Mouse (Mus musculus): ENCODE data around the gene Xpot. TPM values are rescaled to one million over a fixed set of nuclear protein-coding genes. Genes with fewer than 3 reads are reported as not detected.

Xpot gene
- polyA plus RNA-seq, 1 experiment: 78.6 TPM

DNA sequence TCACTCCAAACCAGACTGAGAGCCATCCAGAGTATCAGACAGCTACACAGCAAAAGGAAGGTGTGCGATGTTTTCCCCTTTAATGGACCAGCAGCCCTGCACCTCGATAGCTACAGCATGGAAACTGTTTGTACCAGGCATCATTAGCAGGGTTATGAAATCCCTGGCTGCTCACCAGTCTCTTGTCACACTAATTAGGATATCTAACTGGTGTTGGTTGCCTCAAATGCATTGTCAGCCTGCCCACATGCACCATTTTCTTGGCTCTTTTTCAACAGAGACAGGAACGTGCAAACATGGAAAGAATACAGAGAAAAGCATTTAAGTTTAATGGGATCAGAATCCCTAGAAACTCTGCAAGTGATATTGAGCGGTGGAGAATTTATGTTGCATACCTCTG is 29.8 kb upstream of the Xpot start:
- Histone ChIP-seq H3ac (ENCODE audit: control insufficient read depth, insufficient read length) (no peak overlapping the region), H3K36me3 (ENCODE audit: control insufficient read depth, insufficient read depth) (no peaks in the 10 kb centered on the region), H3K4me2 (ENCODE audit: low read depth) (no peak overlapping the region), H3K79me2 (ENCODE audit: control insufficient read depth, insufficient read depth) (no peaks in the 10 kb centered on the region), H3K27me3 (ENCODE audit: control insufficient read depth, insufficient read depth, insufficient read length) (peaks cover 6% of the 10 kb centered on the region), H3K4me3 (no peak overlapping the region)
- TF ChIP-seq POLR2A (IDR thresholded peaks at IDR 0.05; ENCODE audit: insufficient read length, low read depth) (no peak), CEBPB (IDR thresholded peaks at IDR 0.05; ENCODE audit: insufficient read depth, poor library complexity, severe bottlenecking) (no peak), MAX (IDR thresholded peaks at IDR 0.05; ENCODE audit: low read depth) (no peak), MYOD1 (IDR thresholded peaks at IDR 0.05; ENCODE audit: control insufficient read depth in 1 of 3, insufficient read length in 2 of 3, low read depth in 2 of 3) (no peak), TCF3 (IDR thresholded peaks at IDR 0.05; ENCODE audit: insufficient read length, low read depth) (no peak), POLR2AphosphoS2 (IDR thresholded peaks at IDR 0.05; ENCODE audit: insufficient read length, low read depth) (no peak)

DNA sequence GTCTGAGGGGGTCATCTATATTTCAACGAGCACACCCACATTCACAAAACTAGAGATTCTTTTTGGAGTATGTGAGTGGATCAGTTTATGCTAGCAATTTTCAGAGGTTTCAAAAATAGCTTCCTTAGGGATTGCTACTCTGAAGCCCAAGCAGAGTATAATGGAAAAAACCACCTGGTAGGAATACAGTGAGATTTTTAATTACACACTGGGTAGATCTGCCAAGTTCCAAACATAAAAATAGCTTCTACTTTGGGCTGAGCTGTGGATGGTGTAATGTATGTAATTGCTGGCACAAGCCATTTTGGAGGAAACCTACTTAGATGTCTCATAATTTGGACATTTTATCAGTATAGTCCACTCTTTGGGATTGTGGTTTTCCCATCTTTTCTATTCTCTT is 26.9 kb upstream of the Xpot start:
- no peaks in the 10 kb centered on the region for H3K36me3 ChIP-seq (ENCODE audit: control insufficient read depth, insufficient read depth)
- no peak overlapping the region for H3K4me3 ChIP-seq
- H3K4me2 ChIP-seq (ENCODE audit: low read depth): no peak overlapping the region
- no peaks in the 10 kb centered on the region for H3K79me2 ChIP-seq (ENCODE audit: control insufficient read depth, insufficient read depth)
- H3ac ChIP-seq (ENCODE audit: control insufficient read depth, insufficient read length): no peak overlapping the region
- peaks cover 7% of the 10 kb centered on the region for H3K27me3 ChIP-seq (ENCODE audit: control insufficient read depth, insufficient read depth, insufficient read length)
- no peak for TF ChIP-seq POLR2A (IDR thresholded peaks at IDR 0.05; ENCODE audit: insufficient read length, low read depth)
- TF ChIP-seq POLR2AphosphoS2 (IDR thresholded peaks at IDR 0.05; ENCODE audit: insufficient read length, low read depth): no peak

DNA sequence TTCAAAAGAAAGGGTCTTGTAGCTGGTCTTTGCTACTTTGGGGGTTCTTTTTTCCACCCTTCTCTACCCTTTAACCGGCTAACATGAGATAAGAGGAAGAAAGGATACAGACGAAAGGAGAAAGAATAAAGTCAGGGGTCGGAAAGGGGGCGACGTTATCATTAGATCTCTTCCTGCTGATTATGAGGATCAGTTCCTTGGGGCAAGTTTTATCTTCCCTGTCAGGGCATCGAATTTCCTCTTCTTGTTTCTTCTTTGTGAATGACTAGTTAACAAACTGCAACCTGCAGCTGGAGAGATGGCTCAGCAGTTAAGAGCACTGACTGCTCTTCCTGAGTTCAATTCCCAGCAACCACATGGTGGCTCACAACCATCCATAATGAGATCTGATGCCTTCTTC is 20.2 kb upstream of the Xpot start:
- H3K27me3 ChIP-seq (ENCODE audit: control insufficient read depth, insufficient read depth, insufficient read length): peaks cover 25% of the 10 kb centered on the region
- no peak overlapping the region for H3K4me2 ChIP-seq (ENCODE audit: low read depth)
- no peak for TF ChIP-seq POLR2A (IDR thresholded peaks at IDR 0.05; ENCODE audit: insufficient read length, low read depth)
- no peak for TF ChIP-seq USF1 (IDR thresholded peaks at IDR 0.05; ENCODE audit: low read depth)
- no peak for TF ChIP-seq MYOD1 (IDR thresholded peaks at IDR 0.05; ENCODE audit: control insufficient read depth in 1 of 3, insufficient read length in 2 of 3, low read depth in 2 of 3)
- no peak for TF ChIP-seq CEBPB (IDR thresholded peaks at IDR 0.05; ENCODE audit: insufficient read depth, poor library complexity, severe bottlenecking)
- TF ChIP-seq MAX (IDR thresholded peaks at IDR 0.05; ENCODE audit: low read depth): no peak
- no peak for TF ChIP-seq E2F4 (IDR thresholded peaks at IDR 0.05; ENCODE audit: insufficient read depth)
- no peak for TF ChIP-seq TCF12 (IDR thresholded peaks at IDR 0.05; ENCODE audit: insufficient read depth, poor library complexity, severe bottlenecking)
- no peak for TF ChIP-seq POLR2AphosphoS2 (IDR thresholded peaks at IDR 0.05; ENCODE audit: insufficient read length, low read depth)
- no peak for TF ChIP-seq MYOG (IDR thresholded peaks at IDR 0.05; ENCODE audit: control insufficient read depth in 1 of 3, insufficient read depth in 1 of 3, insufficient read length in 2 of 3, low read depth in 2 of 3)
- TF ChIP-seq TCF3 (IDR thresholded peaks at IDR 0.05; ENCODE audit: insufficient read length, low read depth): no peak
- TF ChIP-seq SRF (IDR thresholded peaks at IDR 0.05; ENCODE audit: control insufficient read depth, insufficient read length, low read depth): no peak
- no peak for TF ChIP-seq REST (IDR thresholded peaks at IDR 0.05; ENCODE audit: insufficient read depth, insufficient read length)
- H3K36me3 ChIP-seq (ENCODE audit: control insufficient read depth, insufficient read depth): no peaks in the 10 kb centered on the region
- H3K4me3 ChIP-seq: no peak overlapping the region
- no peak overlapping the region for H3ac ChIP-seq (ENCODE audit: control insufficient read depth, insufficient read length)
- H3K79me2 ChIP-seq (ENCODE audit: control insufficient read depth, insufficient read depth): no peaks in the 10 kb centered on the region

DNA sequence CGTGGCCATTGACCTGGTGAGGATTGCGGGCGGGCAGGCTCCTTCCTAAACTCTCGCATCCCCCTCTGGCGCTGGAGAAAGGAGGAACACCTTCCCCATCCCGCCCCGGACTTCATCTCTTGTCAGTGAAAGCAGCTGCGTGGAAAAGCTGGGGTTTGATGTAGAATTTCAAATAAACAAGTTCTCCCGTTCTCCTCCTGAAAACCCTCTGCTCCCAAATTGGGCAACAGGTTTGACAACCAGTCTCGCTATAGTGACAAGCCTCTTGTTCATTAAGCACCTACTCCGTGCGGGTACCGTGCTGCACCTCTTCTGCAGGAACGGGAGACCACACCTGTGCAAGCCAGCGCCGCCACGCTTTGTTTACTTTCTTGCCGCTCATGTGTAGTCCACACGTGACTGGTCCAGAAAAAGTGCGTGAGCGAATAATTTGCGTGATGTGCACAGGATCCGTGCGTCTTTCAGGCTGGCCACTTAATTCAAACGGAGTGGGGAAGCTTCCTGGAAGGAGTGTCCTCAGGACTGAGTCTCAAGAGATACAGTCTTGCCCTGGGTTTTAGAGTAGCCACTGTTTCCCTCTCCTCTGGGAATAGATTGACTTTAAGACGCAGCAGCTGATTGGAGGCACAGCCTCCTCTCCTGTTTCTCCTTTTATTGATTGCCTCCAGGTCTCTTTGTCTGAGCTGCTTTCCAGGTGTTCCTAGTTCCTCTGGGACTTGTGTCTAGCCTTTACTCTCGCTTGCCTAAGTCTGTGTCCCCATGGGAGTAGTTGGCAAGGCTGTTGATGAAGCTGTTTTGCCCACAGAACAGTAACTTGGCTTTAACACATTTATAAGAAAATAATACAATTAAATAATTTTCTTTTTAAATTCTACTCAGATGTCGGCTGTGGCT is 16.2 kb upstream of the Xpot start:
- TF ChIP-seq TCF3 (IDR thresholded peaks at IDR 0.05; ENCODE audit: insufficient read length, low read depth) (no peak), POLR2A (IDR thresholded peaks at IDR 0.05; ENCODE audit: insufficient read length, low read depth) (no peak), MYOG (IDR thresholded peaks at IDR 0.05; ENCODE audit: control insufficient read depth in 1 of 3, insufficient read depth in 1 of 3, insufficient read length in 2 of 3, low read depth in 2 of 3) (no peak)
- Histone ChIP-seq H3ac (ENCODE audit: control insufficient read depth, insufficient read length) (no peak overlapping the region), H3K36me3 (ENCODE audit: control insufficient read depth, insufficient read depth) (no peaks in the 10 kb centered on the region), H3K79me2 (ENCODE audit: control insufficient read depth, insufficient read depth) (no peaks in the 10 kb centered on the region), H3K27me3 (ENCODE audit: control insufficient read depth, insufficient read depth, insufficient read length) (peaks cover 29% of the 10 kb centered on the region), H3K4me2 (ENCODE audit: low read depth) (peak overlapping the region; percentile 42), H3K4me3 (no peak overlapping the region)

DNA sequence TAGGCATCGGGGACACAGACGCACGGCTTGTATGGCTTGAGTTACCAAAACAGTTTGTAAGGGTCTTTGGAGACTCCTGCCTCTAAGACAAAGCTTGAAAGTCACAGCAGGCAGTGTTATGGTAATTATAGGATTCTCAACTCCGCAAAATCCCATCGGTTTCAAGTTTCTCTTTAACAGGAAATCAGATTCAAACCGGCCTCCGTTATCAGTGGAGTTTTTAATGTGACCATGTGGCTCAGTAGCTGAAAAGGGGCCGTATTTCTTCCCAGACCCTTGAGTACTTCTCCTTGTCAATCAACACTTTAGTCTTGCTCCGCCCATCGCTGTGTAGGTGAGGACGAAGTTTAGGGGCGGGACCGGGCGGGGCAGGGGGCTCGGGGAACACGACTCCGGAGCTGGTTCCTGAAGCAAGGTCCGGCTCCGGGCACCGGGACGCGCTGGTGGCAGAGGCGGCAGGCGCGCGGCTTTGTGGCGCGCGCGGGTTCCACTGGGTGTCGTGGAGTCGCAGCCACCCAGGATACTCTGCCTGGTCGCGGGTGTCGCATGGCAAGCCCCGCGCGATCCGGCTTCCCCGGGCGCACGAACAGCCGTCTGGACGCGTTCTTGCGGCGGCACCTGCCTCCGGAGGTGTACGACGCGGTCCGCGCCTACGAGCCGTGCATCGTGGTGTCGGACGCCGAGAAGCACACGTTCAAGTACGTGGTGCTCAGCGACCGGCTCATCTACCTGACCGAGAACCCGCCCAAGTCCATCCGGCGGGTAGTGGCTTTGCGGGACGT is 15.3 kb upstream of the Xpot start, which contains the start of gene D930020B18Rik:
Gene D930020B18Rik, plus strand, starts transcription at position 317 of the 782 bp plus-strand sequence.
- no peak within 1 kb of the TSS for H3ac ChIP-seq (ENCODE audit: control insufficient read depth, insufficient read length)
- H3K4me3 ChIP-seq: no peak within 1 kb of the TSS
- no peaks in the 10 kb centered on the region for H3K36me3 ChIP-seq (ENCODE audit: control insufficient read depth, insufficient read depth)
- peak within 1 kb of the TSS; percentile 42 for H3K4me2 ChIP-seq (ENCODE audit: low read depth)
- H3K79me2 ChIP-seq (ENCODE audit: control insufficient read depth, insufficient read depth): no peaks in the 10 kb centered on the region
- TF ChIP-seq TCF3 (IDR thresholded peaks at IDR 0.05; ENCODE audit: insufficient read length, low read depth) (no peak), MYOG (IDR thresholded peaks at IDR 0.05; ENCODE audit: control insufficient read depth in 1 of 3, insufficient read depth in 1 of 3, insufficient read length in 2 of 3, low read depth in 2 of 3) (peak in 1 of 3 experiments; percentile 15)
- H3K27me3 ChIP-seq (ENCODE audit: control insufficient read depth, insufficient read depth, insufficient read length): peaks cover 31% of the 10 kb centered on the region

Data from myocyte (in vitro differentiated cells).